Mouse (Mus musculus) myocyte (in vitro differentiated cells): ENCODE results near the gene Nr0b2.

ENCODE experiments used
- CEBPB ChIP-seq: IDR thresholded peaks from 2 replicates; pipeline ENCODE4 v1.6.1; 2011; ENCODE audit warnings: mild to moderate bottlenecking, moderate library complexity; ENCODE audit not compliant: poor library complexity, insufficient read depth, severe bottlenecking
- E2F4 ChIP-seq: IDR thresholded peaks from one replicate; pipeline ENCODE4 v1.6.1; 2011; ENCODE audit warnings: mild to moderate bottlenecking, control low read depth, moderate library complexity; ENCODE audit not compliant: insufficient read depth
- MAX ChIP-seq: IDR thresholded peaks from one replicate; pipeline ENCODE4 v1.6.1; 2011; ENCODE audit warnings: low read depth, mild to moderate bottlenecking, control low read depth
- MYOD1 ChIP-seq, 3 experiments: IDR thresholded peaks; one replicate each; pipeline ENCODE4 v1.6.1; 2011; ENCODE audit warnings: control low read depth in 2 of 3, low read depth in 2 of 3, mild to moderate bottlenecking in 2 of 3, moderate library complexity in 1 of 3; ENCODE audit not compliant: insufficient read length in 2 of 3, control insufficient read depth in 1 of 3
- MYOG ChIP-seq, 3 experiments: IDR thresholded peaks; one replicate each; pipeline ENCODE4 v1.6.1; 2011; ENCODE audit warnings: control low read depth in 2 of 3, low read depth in 2 of 3, mild to moderate bottlenecking in 2 of 3; ENCODE audit not compliant: insufficient read length in 2 of 3, control insufficient read depth in 1 of 3, insufficient read depth in 1 of 3
- POLR2A ChIP-seq: IDR thresholded peaks from one replicate; pipeline ENCODE4 v1.6.1; 2011; ENCODE audit warnings: low read depth, mild to moderate bottlenecking, control low read depth, moderate library complexity; ENCODE audit not compliant: insufficient read length
- POLR2AphosphoS2 ChIP-seq: IDR thresholded peaks from one replicate; pipeline ENCODE4 v1.6.1; 2011; ENCODE audit warnings: low read depth, control low read depth; ENCODE audit not compliant: insufficient read length
- REST ChIP-seq: IDR thresholded peaks from one replicate; pipeline ENCODE4 v1.6.1; 2011; ENCODE audit warnings: mild to moderate bottlenecking, control low read depth, moderate library complexity; ENCODE audit not compliant: insufficient read depth, insufficient read length
- SRF ChIP-seq: IDR thresholded peaks from one replicate; pipeline ENCODE4 v1.6.1; 2011; ENCODE audit warnings: low read depth; ENCODE audit not compliant: control insufficient read depth, insufficient read length
- TCF12 ChIP-seq: IDR thresholded peaks from one replicate; pipeline ENCODE4 v1.6.1; 2011; ENCODE audit warnings: mild to moderate bottlenecking, control low read depth; ENCODE audit not compliant: poor library complexity, insufficient read depth, severe bottlenecking
- TCF3 ChIP-seq: IDR thresholded peaks from one replicate; pipeline ENCODE4 v1.6.1; 2011; ENCODE audit warnings: low read depth, control low read depth; ENCODE audit not compliant: insufficient read length
- USF1 ChIP-seq: IDR thresholded peaks from one replicate; pipeline ENCODE4 v1.6.1; 2011; ENCODE audit warnings: low read depth, mild to moderate bottlenecking, control low read depth, moderate library complexity

DNA sequence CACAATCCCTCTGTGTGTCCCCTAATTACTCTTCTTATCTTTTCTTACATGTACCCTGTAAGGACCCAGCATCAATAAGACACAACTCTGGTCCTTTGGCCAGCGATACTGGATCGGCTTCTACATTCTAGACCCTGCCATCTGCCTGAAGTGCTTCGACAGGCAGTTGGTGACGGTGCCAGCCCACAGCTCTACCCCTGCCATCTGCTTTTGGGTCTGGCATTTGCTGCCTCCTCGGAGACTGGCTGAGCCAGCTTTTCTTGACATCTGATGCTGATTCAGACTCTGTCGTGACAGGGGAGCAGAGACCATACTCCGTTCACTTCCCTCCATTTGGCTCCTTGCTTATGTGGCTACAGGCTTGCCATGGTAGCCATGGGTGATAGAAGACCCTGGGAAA is 44.2 kb upstream of the Nr0b2 start:
- TF ChIP-seq POLR2A (no peak), REST (no peak), TCF3 (no peak), POLR2AphosphoS2 (no peak), MYOG (IDR thresholded peaks at IDR 0.05; ENCODE audit: control insufficient read depth in 1 of 3, insufficient read depth in 1 of 3, insufficient read length in 2 of 3, low read depth in 2 of 3) (peak in 1 of 3 experiments; percentile 30), E2F4 (no peak), SRF (no peak), MAX (no peak), USF1 (no peak), CEBPB (no peak), MYOD1 (IDR thresholded peaks at IDR 0.05; ENCODE audit: control insufficient read depth in 1 of 3, insufficient read length in 2 of 3, low read depth in 2 of 3) (peak in 1 of 3 experiments; percentile 18), TCF12 (no peak)
